Mouse (Mus musculus): ENCODE results near the gene Camk2n1. TPM values are rescaled to one million over a fixed set of nuclear protein-coding genes. Genes with fewer than 3 reads are reported as not detected.

The Camk2n1 gene
- 49.8 TPM for polyA plus RNA-seq (2014; fragmentation: Illumina TruSeq; extraction: RNeasy Lipid Tissue Mini Kit (QIAGEN cat#74804); ENCODE audit: low replicate concordance)

DNA sequence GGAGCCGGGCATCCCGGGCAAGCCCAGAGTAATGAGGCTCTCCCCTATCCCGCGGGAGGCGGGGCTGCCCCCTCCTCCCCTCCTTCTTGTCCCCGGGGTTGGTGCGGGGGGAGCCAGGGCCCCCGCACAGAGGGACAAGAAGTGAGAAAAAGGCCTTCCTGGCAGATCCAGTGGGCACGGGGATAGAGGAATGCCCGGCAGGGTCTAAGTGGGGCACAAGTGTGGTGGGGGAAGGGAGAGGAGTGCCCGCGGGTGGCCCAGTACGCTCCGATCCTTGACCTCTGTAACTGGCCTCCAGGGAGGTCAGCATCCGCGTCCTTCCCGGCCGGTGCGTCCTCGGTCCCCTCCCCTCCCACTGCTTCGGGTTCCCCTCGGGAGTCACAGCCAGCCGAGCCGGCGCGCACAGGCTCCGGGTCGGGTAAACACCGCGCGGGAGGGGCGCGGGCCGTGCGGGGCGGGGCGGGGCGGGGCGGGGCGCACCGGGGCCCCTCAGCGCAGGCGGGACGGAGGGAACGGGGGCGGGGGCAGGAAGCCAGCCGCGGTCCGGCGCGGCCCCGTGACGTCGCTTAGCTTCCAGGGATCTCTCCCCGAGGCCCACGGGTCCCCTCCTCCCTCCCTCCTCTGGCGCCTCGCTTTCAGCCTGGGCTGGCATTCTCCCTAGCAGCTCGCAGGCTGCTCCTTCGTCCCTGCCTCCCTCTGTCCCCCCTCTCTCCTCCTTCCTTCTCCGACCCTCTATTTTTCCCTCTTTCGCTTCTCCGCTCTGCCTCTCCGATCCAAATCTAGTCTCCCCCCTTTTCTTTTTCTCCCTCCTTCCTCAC is at the start of gene Camk2n1:
TSS of gene Camk2n1 (plus strand) at position 562 of the 818 bp plus-strand sequence.

DNA sequence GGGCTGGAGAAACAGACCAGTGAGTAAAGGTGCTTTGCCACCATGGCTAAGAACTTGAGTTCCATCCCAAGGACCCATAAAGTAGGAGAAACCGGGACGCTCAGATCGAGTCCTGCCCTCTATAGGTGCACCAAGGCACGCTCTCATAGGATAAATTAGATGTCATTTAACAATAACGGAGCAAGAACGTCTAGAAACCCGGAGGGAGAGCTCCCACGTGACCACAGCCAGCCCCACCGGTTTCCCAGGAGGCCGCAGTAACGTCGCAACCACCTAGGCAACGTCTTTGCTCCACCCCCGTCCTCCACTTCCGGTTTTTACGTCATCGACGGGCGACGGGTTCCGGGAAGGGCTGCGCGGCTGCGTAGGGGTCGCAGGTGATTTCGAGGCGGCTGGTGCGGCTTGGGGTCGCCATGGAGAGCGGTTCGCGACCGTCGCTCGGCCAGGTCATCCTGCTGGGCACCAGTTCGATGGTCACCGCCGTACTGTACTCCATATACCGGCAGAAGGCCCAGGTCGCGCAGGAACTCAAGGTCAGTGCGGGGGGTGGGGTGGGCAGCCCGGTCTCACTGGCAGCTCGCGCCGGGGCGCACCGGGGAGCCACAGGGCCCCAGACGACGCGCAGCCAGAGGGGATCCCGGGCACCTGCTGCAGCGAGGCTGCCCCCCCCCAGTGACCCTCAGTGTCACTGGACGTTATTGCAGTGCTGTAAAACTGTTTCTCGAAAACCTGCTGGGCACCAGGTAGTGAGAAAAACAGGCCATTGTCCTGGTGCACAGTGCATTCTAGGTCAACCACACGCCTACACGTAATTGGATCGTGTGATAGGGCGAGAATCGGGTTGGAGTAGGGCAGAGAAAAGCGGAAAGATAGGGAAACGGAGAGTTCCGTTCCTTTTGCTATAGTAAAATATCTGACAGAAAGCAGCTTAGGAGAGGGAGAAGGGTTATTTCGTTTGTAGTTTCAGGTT is 19.5 kb upstream of the Camk2n1 start, which contains the start of gene Mul1:
TSS of gene Mul1 (plus strand) at position 325 of the 970 bp plus-strand sequence.

Other genes starting within 250 kb of the Camk2n1 start
- 73.7 TPM for gene Hp1bp3, start 238.0 kb upstream of the Camk2n1 start, polyA plus RNA-seq (2014; fragmentation: Illumina TruSeq; extraction: RNeasy Lipid Tissue Mini Kit (QIAGEN cat#74804); ENCODE audit: low replicate concordance)
- gene Sh2d5, start 203.9 kb upstream of the Camk2n1 start, polyA plus RNA-seq (2014; fragmentation: Illumina TruSeq; extraction: RNeasy Lipid Tissue Mini Kit (QIAGEN cat#74804); ENCODE audit: low replicate concordance): not detected
- gene Kif17, start 203.9 kb upstream of the Camk2n1 start, polyA plus RNA-seq (2014; fragmentation: Illumina TruSeq; extraction: RNeasy Lipid Tissue Mini Kit (QIAGEN cat#74804); ENCODE audit: low replicate concordance): not detected
- gene Ddost, start 149.6 kb upstream of the Camk2n1 start, polyA plus RNA-seq (2014; fragmentation: Illumina TruSeq; extraction: RNeasy Lipid Tissue Mini Kit (QIAGEN cat#74804); ENCODE audit: low replicate concordance): 6.3 TPM
- gene Pink1, start 128.0 kb upstream of the Camk2n1 start, polyA plus RNA-seq (2014; fragmentation: Illumina TruSeq; extraction: RNeasy Lipid Tissue Mini Kit (QIAGEN cat#74804); ENCODE audit: low replicate concordance): 56.0 TPM
- 5.1 TPM for gene Cda, start 86.3 kb upstream of the Camk2n1 start, polyA plus RNA-seq (2014; fragmentation: Illumina TruSeq; extraction: RNeasy Lipid Tissue Mini Kit (QIAGEN cat#74804); ENCODE audit: low replicate concordance)
- gene Fam43b, start 57.8 kb upstream of the Camk2n1 start, polyA plus RNA-seq (2014; fragmentation: Illumina TruSeq; extraction: RNeasy Lipid Tissue Mini Kit (QIAGEN cat#74804); ENCODE audit: low replicate concordance): not detected
- gene Mul1, start 19.6 kb upstream of the Camk2n1 start, polyA plus RNA-seq (2014; fragmentation: Illumina TruSeq; extraction: RNeasy Lipid Tissue Mini Kit (QIAGEN cat#74804); ENCODE audit: low replicate concordance): 3.6 TPM
- gene Vwa5b1, start 181.6 kb downstream of the Camk2n1 start, polyA plus RNA-seq (2014; fragmentation: Illumina TruSeq; extraction: RNeasy Lipid Tissue Mini Kit (QIAGEN cat#74804); ENCODE audit: low replicate concordance): not detected